Mouse (Mus musculus): ENCODE results near the gene Dhrs1. TPM values are rescaled to one million over a fixed set of nuclear protein-coding genes. Genes with fewer than 3 reads are reported as not detected.
A peak's percentile ranks its signal among the peaks of the same experiment; 100 is the strongest.

Dhrs1 gene
- polyA plus RNA-seq, 1 experiment, result 93.5 TPM

DNA sequence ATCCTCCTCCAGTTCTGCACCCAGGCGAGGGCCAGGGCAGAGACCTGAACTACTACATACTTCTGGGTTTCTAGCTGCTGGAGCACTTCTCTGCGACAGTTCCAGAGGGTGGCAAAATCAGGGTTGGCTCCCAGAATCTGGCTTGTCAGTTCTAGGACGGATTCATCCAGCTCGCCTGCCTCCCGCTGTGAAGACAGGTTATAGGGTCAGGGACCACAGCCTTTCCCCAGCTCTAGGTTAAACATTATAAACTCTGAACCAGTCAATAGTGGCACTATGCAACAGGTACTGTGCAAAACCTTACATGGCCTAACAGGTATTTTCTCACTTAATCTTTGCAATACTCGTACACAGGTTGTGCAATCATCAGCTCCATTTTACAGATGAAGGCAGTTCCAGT, 24.4 kb downstream of the Dhrs1 start:
- H3K4me3 ChIP-seq (ENCODE audit: control insufficient read depth, insufficient read depth, low read length), result no peak overlapping the region
- TF ChIP-seq CTCF (IDR thresholded peaks at IDR 0.05; ENCODE audit: borderline replicate concordance, control insufficient read depth, extremely low read depth, insufficient read depth, low read length, poor library complexity) (no peak), POLR2A (IDR thresholded peaks at IDR 0.05; ENCODE audit: control insufficient read depth, extremely low read depth, insufficient read depth, low read length, poor library complexity) (no peak)
- H3K27me3 ChIP-seq (ENCODE audit: control insufficient read depth, insufficient read depth, low read length), result no peaks in the 10 kb centered on the region
- peaks cover 22% of the 10 kb centered on the region for H3K4me1 ChIP-seq (replicated peaks; ENCODE audit: control insufficient read depth, insufficient read depth, low read length)
- H3K36me3 ChIP-seq (ENCODE audit: control insufficient read depth, insufficient read depth, low read length), result 0 out of 2 replicates have a peak, but pooled peaks cover 3% of the 10 kb centered on the region
- DNase-seq, result peak; percentile 7
- H3K27ac ChIP-seq (ENCODE audit: control insufficient read depth, insufficient read depth, low read length), result no peak overlapping the region; the same call in 1 of the 2 replicates
- 98% methylated on average over 6 of the region's 6 CpGs for WGBS

- Histone ChIP-seq H3K4me1 (replicated peaks; ENCODE audit: control insufficient read depth, insufficient read depth, low read length) (peaks cover 22% of the 10 kb centered on the region), H3K27me3 (ENCODE audit: control insufficient read depth, insufficient read depth, low read length) (no peaks in the 10 kb centered on the region), H3K27ac (ENCODE audit: control insufficient read depth, insufficient read depth, low read length) (no peak overlapping the region), H3K4me3 (ENCODE audit: control insufficient read depth, insufficient read depth, low read length) (no peak overlapping the region), H3K36me3 (ENCODE audit: control insufficient read depth, insufficient read depth, low read length) (0 out of 2 replicates have a peak, but pooled peaks cover 3% of the 10 kb centered on the region)
- TF ChIP-seq CTCF (IDR thresholded peaks at IDR 0.05; ENCODE audit: borderline replicate concordance, control insufficient read depth, extremely low read depth, insufficient read depth, low read length, poor library complexity), result no peak
- TF ChIP-seq POLR2A (IDR thresholded peaks at IDR 0.05; ENCODE audit: control insufficient read depth, extremely low read depth, insufficient read depth, low read length, poor library complexity), result no peak
- DNase-seq, result no peak
- WGBS, result 97% methylated on average over 12 of the region's 12 CpGs
Measured at GRCm38 (mm10) chr14:55720666-55721065, 24.8 kb downstream of the Dhrs1 start.

DNA sequence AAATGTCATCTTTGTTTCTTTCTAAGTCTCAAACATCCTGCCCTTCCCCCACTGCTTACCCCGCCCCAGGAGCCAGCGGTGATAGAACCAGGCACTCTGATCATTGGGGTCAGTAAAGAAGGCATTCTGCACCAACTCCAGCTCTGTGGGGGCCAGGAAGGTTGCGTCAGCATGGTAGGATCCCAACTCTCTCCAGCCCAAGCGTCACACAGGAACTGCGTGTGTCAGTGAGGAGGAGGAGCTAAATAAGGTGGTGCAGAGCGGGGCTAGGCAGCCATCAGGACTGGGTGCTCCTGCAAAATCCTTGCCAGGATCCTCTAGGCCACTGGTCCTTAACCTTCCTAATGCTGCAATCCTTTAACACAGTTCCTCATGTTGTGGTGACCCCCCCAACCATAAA, 25.8 kb downstream of the Dhrs1 start:
- no peak overlapping the region for H3K4me3 ChIP-seq (ENCODE audit: control insufficient read depth, insufficient read depth, low read length)
- no peaks in the 10 kb centered on the region for H3K27me3 ChIP-seq (ENCODE audit: control insufficient read depth, insufficient read depth, low read length)
- TF ChIP-seq CTCF (IDR thresholded peaks at IDR 0.05; ENCODE audit: borderline replicate concordance, control insufficient read depth, extremely low read depth, insufficient read depth, low read length, poor library complexity) (no peak), POLR2A (IDR thresholded peaks at IDR 0.05; ENCODE audit: control insufficient read depth, extremely low read depth, insufficient read depth, low read length, poor library complexity) (no peak)
- H3K36me3 ChIP-seq (ENCODE audit: control insufficient read depth, insufficient read depth, low read length), result 0 out of 2 replicates have a peak, but pooled peaks cover 3% of the 10 kb centered on the region
- peaks cover 14% of the 10 kb centered on the region for H3K4me1 ChIP-seq (replicated peaks; ENCODE audit: control insufficient read depth, insufficient read depth, low read length)
- H3K27ac ChIP-seq (ENCODE audit: control insufficient read depth, insufficient read depth, low read length), result no peak overlapping the region
- DNase-seq, result no peak
- 96% methylated on average over 6 of the region's 6 CpGs for WGBS

- 94% methylated on average over 8 of the region's 8 CpGs for WGBS
- DNase-seq, result no peak
- Histone ChIP-seq H3K4me3 (ENCODE audit: control insufficient read depth, insufficient read depth, low read length) (no peak overlapping the region), H3K27ac (ENCODE audit: control insufficient read depth, insufficient read depth, low read length) (no peak overlapping the region), H3K4me1 (replicated peaks; ENCODE audit: control insufficient read depth, insufficient read depth, low read length) (peaks cover 9% of the 10 kb centered on the region; the same call in 1 of the 2 replicates), H3K27me3 (ENCODE audit: control insufficient read depth, insufficient read depth, low read length) (no peaks in the 10 kb centered on the region), H3K36me3 (ENCODE audit: control insufficient read depth, insufficient read depth, low read length) (0 out of 2 replicates have a peak, but pooled peaks cover 3% of the 10 kb centered on the region)
- TF ChIP-seq CTCF (IDR thresholded peaks at IDR 0.05; ENCODE audit: borderline replicate concordance, control insufficient read depth, extremely low read depth, insufficient read depth, low read length, poor library complexity) (no peak), POLR2A (IDR thresholded peaks at IDR 0.05; ENCODE audit: control insufficient read depth, extremely low read depth, insufficient read depth, low read length, poor library complexity) (no peak)
Measured at GRCm38 (mm10) chr14:55716884-55717283, 28.6 kb downstream of the Dhrs1 start.

GRCm38 (mm10) chr14:55716271-55716670, 29.2 kb downstream of the Dhrs1 start:
- Histone ChIP-seq H3K4me1 (replicated peaks; ENCODE audit: control insufficient read depth, insufficient read depth, low read length) (0 out of 2 replicates have a peak, but pooled peaks cover 5% of the 10 kb centered on the region), H3K36me3 (ENCODE audit: control insufficient read depth, insufficient read depth, low read length) (0 out of 2 replicates have a peak, but pooled peaks cover 3% of the 10 kb centered on the region)
- TF ChIP-seq POLR2A (IDR thresholded peaks at IDR 0.05; ENCODE audit: control insufficient read depth, extremely low read depth, insufficient read depth, low read length, poor library complexity) (no peak), CTCF (IDR thresholded peaks at IDR 0.05; ENCODE audit: borderline replicate concordance, control insufficient read depth, extremely low read depth, insufficient read depth, low read length, poor library complexity) (no peak)

DNA sequence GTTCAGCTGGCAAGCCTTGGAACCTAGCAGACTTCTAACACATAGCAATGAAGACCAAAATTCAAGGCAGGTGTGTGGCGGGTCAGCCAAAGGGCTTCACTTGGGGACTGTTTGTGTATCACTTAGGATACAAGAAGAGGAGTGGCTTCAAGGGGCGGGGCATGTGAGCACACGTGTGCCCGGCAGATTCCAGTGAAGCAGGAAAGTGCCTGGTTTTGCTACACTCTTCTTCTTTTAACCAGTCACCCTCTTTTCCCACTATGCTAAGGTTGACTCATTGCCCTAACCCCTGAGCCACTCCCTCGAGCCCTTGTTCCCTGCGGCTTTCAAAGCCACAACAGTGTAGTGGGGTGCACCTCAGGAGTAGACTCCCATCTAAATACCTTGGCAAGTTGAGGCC, 30.6 kb downstream of the Dhrs1 start:
- 45% methylated on average over 6 of the region's 6 CpGs for WGBS
- H3K4me3 ChIP-seq (ENCODE audit: control insufficient read depth, insufficient read depth, low read length), result no peak overlapping the region
- DNase-seq, result no peak
- 0 out of 2 replicates have a peak, but pooled peaks cover 5% of the 10 kb centered on the region for H3K4me1 ChIP-seq (replicated peaks; ENCODE audit: control insufficient read depth, insufficient read depth, low read length)
- H3K27ac ChIP-seq (ENCODE audit: control insufficient read depth, insufficient read depth, low read length), result no peak overlapping the region
- H3K36me3 ChIP-seq (ENCODE audit: control insufficient read depth, insufficient read depth, low read length), result 0 out of 2 replicates have a peak, but pooled peaks cover 3% of the 10 kb centered on the region
- TF ChIP-seq POLR2A (IDR thresholded peaks at IDR 0.05; ENCODE audit: control insufficient read depth, extremely low read depth, insufficient read depth, low read length, poor library complexity) (no peak), CTCF (IDR thresholded peaks at IDR 0.05; ENCODE audit: borderline replicate concordance, control insufficient read depth, extremely low read depth, insufficient read depth, low read length, poor library complexity) (no peak)
- H3K27me3 ChIP-seq (ENCODE audit: control insufficient read depth, insufficient read depth, low read length), result no peaks in the 10 kb centered on the region

More at GRCm38 (mm10) chr14:55716271-55716670, 29.2 kb downstream of the Dhrs1 start:
- WGBS, result 99% methylated on average over 6 of the region's 6 CpGs
- Histone ChIP-seq H3K4me3 (ENCODE audit: control insufficient read depth, insufficient read depth, low read length) (no peak overlapping the region), H3K27ac (ENCODE audit: control insufficient read depth, insufficient read depth, low read length) (no peak overlapping the region), H3K27me3 (ENCODE audit: control insufficient read depth, insufficient read depth, low read length) (no peaks in the 10 kb centered on the region)
- DNase-seq, result no peak
